Mouse (Mus musculus): ENCODE measurements around the gene Gnpat.

DNA sequence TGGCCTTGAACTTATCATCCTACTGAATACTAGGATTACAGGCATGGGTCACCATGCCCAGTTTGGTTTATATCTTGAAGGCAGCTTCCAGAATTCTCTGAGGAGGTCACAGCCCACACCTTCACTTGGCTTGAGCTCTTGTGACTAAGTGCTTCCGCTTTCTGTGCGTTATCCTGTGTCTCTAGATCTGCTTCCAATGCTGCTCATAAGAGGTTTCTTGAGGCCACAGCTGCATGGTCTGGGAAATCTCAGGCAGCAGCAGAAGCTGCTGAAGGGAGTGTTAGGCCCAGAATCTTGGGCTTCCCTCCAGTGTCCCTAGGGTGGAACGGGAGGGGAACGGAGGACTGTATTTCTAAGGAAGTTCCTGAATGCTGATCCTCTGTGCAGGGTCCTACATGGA lies 49.5 kb upstream of the Gnpat start:
- no peak for TF ChIP-seq CTCF (IDR thresholded peaks at IDR 0.05; ENCODE audit: extremely low read depth, insufficient read depth, low read length)
- no peak for TF ChIP-seq POLR2A (IDR thresholded peaks at IDR 0.05; ENCODE audit: extremely low read depth, insufficient read depth, low read length)

All from cortical plate, adult 2 months (tissue).